Mouse (Mus musculus): ENCODE measurements around the gene Fbln1.

- TF ChIP-seq POLR2A (IDR thresholded peaks at IDR 0.05; ENCODE audit: insufficient read depth, low read depth, low read length) (no peak), CTCF (IDR thresholded peaks at IDR 0.05; ENCODE audit: insufficient read depth, low read depth, low read length) (no peak)
Observed at GRCm38 (mm10) chr15:85277221-85277620, 71.5 kb downstream of the Fbln1 start.

All from olfactory bulb, adult 2 months (tissue).